Mouse (Mus musculus) E14TG2a.4 (cell line): ENCODE measurements around the gene Rps26.

Experiments
- H3K27me3 ChIP-seq: 2 replicates; pipeline ENCODE4 v1.6.1; 2014; ENCODE audit warnings: low read length, control low read depth; ENCODE audit not compliant: insufficient read depth
- H3K36me3 ChIP-seq: 2 replicates; pipeline ENCODE4 v1.6.1; 2014; ENCODE audit warnings: low read length, control low read depth; ENCODE audit not compliant: insufficient read depth
- H3K4me1 ChIP-seq: replicated peaks from 2 replicates; pipeline ENCODE4 v1.6.1; 2014; ENCODE audit warnings: low read depth, low read length, control low read depth
- H3K4me3 ChIP-seq: replicated peaks from 2 replicates; pipeline ENCODE4 v1.5.1; 2014; ENCODE audit warnings: mild to moderate bottlenecking, low read length
- H3K9me3 ChIP-seq: 2 replicates; pipeline ENCODE4 v1.6.1; 2014; ENCODE audit warnings: low read length, control low read depth
- CTCF ChIP-seq: conservative IDR thresholded peaks from 2 replicates; pipeline ENCODE4 v1.5.1; 2014; ENCODE audit warnings: low read length
- NANOG ChIP-seq: IDR thresholded peaks from 2 replicates; pipeline ENCODE4 v1.6.1; 2014; ENCODE audit warnings: borderline replicate concordance, low read length, mixed read lengths
- POU5F1 ChIP-seq: IDR thresholded peaks from 2 replicates; pipeline ENCODE4 v1.6.1; 2014; ENCODE audit warnings: low read length, borderline replicate concordance

Rps26 gene

GRCm38 (mm10) chr10:128663441-128664220 is 37.1 kb upstream of the Rps26 start:
- Histone ChIP-seq H3K4me1 (peaks cover 11% of the 10 kb centered on the region), H3K36me3 (no peaks in the 10 kb centered on the region), H3K9me3 (no peaks in the 10 kb centered on the region), H3K4me3 (no peak overlapping the region), H3K27me3 (peaks cover 17% of the 10 kb centered on the region; the same call in 1 of the 2 replicates)
- TF ChIP-seq NANOG (no peak), CTCF (no peak), POU5F1 (no peak)

DNA sequence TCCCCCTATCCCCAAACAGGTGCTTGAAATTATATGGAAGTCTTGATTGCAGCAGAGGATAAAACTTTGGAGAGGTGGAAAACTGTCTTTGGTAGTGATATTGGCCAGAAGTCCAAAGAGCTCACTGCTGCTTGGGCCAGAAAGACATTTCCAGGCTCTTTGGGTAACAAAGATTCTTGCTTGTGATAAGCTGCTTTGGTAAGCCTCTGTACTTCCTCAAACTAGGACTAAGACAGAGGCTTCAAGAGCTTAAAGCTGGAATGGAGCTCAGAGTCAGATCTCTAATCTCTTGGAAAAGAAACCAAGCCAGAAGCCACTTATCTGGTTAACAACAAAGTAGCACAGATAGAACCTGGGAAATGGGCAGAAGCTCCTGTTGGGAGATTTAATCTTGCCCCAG is 35.9 kb upstream of the Rps26 start:
- Histone ChIP-seq H3K36me3 (no peaks in the 10 kb centered on the region), H3K27me3 (peaks cover 12% of the 10 kb centered on the region; the same call in 1 of the 2 replicates), H3K9me3 (no peaks in the 10 kb centered on the region), H3K4me3 (no peak overlapping the region), H3K4me1 (peaks cover 15% of the 10 kb centered on the region; the same call in 1 of the 2 replicates)
- no peak for TF ChIP-seq NANOG
- TF ChIP-seq POU5F1: no peak
- TF ChIP-seq CTCF: no peak

GRCm38 (mm10) chr10:128659490-128659889 is 32.9 kb upstream of the Rps26 start:
- H3K9me3 ChIP-seq: no peaks in the 10 kb centered on the region
- H3K36me3 ChIP-seq: no peaks in the 10 kb centered on the region
- no peak overlapping the region for H3K4me3 ChIP-seq
- no peaks in the 10 kb centered on the region for H3K27me3 ChIP-seq
- TF ChIP-seq CTCF (no peak), POU5F1 (no peak), NANOG (no peak)
- H3K4me1 ChIP-seq: peaks cover 34% of the 10 kb centered on the region

- Histone ChIP-seq H3K36me3 (no peaks in the 10 kb centered on the region), H3K4me1 (peaks cover 34% of the 10 kb centered on the region), H3K27me3 (no peaks in the 10 kb centered on the region; the same call in 1 of the 2 replicates), H3K4me3 (no peak overlapping the region), H3K9me3 (no peaks in the 10 kb centered on the region)
- no peak for TF ChIP-seq CTCF
- TF ChIP-seq NANOG: no peak
- TF ChIP-seq POU5F1: no peak
Measured at GRCm38 (mm10) chr10:128657844-128658243, 31.3 kb upstream of the Rps26 start.

DNA sequence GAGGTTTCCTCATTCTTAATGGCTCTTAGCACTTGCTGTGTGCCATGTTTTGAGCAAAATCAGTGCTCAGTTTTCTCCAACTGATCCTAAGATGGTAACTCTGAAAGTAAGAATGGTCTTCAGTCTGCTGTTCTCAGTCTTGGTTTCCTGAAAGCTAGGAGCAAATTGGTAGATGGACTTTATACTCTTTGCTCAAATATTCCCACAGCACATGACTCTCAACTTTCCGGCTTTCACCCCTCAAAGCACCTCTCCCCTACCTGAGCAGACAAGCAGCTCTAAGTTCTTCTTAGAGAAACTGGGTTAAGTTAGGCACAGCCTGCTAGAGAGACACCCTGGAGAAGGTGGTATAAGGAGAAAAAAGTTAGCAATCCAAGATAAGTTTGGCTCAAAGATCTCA is 30.2 kb upstream of the Rps26 start:
- no peak for TF ChIP-seq POU5F1
- no peak for TF ChIP-seq CTCF
- TF ChIP-seq NANOG: no peak
- Histone ChIP-seq H3K36me3 (no peaks in the 10 kb centered on the region), H3K9me3 (no peaks in the 10 kb centered on the region), H3K4me1 (peaks cover 34% of the 10 kb centered on the region), H3K4me3 (no peak overlapping the region), H3K27me3 (no peaks in the 10 kb centered on the region; the same call in 1 of the 2 replicates)

DNA sequence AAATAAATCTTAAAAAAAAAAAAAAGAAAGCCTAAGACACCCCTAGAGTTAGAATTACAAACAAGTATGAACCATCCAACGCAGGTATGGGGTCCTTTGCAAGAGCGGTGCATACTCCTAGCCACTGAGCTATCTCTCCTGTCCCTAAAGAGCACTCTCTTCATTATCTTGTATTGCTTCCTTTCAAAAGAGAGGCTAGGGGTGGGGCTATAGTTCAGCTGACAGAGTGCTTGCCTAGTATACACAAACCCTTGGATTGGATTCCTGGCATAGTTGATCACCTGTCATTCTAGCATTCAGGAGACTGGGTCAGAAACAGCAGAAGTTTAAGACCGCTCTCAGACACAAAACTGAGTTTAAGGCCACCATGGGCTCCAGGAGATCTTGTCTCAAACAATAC is 28.7 kb upstream of the Rps26 start:
- Histone ChIP-seq H3K4me1 (peaks cover 37% of the 10 kb centered on the region), H3K27me3 (no peaks in the 10 kb centered on the region; the same call in 1 of the 2 replicates), H3K36me3 (no peaks in the 10 kb centered on the region), H3K4me3 (no peak overlapping the region), H3K9me3 (no peaks in the 10 kb centered on the region)
- TF ChIP-seq POU5F1 (no peak), NANOG (no peak), CTCF (no peak)

DNA sequence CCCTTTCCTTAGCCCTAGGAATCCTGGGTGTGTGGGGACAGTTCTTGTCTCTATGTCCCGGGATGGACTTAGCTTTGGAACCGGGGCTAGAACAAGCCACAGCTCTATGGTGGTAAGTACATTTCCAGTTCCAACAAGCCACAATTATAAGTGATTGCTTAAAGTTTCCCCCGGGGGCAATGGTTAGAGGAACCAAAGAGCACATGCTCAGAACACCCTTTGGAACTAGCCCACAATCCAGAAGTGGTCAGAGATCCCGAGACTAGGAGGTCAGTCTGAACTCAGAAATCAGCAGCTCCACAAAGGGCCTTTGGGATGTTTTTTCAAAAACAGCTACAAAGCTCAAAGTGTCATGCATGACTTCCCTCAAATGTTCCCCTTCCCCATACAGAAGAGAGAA is 27.3 kb upstream of the Rps26 start:
- Histone ChIP-seq H3K27me3 (no peaks in the 10 kb centered on the region; the same call in 1 of the 2 replicates), H3K9me3 (no peaks in the 10 kb centered on the region), H3K4me3 (no peak overlapping the region), H3K4me1 (peaks cover 30% of the 10 kb centered on the region), H3K36me3 (no peaks in the 10 kb centered on the region)
- no peak for TF ChIP-seq CTCF
- no peak for TF ChIP-seq NANOG
- TF ChIP-seq POU5F1: no peak

DNA sequence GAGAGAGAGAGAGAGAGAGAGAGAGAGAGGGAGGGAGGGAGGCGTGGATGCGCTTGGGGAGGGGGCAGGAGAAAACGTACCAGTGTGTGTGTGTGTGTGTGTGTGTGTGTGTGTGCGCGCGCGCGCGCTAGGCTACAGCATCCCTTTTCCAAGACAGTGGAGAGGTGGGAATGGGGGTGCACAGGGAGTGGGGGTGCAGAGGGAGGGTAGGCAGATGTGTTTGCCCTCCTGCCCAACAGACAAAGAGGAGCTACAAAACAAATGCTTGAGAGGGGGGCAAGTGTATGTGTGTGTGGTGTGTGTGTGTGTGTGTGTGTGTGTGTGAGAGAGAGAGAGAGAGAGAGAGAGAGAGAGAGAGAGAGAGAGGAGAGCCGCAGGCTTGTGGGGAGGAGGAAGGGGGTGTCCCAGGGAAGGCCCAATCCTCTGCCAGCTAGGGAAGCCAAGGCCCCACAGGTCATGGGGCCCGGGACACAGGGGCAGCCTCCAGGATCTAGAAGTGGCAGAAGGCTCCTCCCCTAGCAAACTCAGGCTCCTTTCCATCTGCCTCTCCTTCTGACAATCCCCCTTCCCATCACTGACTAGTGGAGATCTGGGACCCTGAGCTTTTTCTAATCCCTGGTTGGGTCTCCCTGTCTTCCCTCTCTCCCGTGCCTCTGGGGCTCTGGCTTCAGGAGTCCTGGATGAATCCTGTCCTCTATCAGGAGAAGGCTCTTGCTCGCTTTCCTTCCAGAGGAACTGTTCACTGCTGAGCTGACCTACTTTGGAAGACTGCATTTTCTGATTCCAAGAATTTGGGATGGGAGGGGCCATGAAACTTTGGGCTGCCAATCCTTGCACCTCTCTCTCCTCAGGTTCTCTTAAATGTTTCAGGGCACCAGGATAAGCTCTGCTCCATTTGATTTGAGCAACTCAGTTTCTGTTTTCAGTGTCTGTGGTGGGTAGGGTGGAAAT is 19.9 kb upstream of the Rps26 start:
- peaks cover 42% of the 10 kb centered on the region for H3K4me1 ChIP-seq
- peaks cover 58% of the 10 kb centered on the region for H3K27me3 ChIP-seq
- H3K4me3 ChIP-seq: 0 out of 2 replicates have a peak overlapping the region, but pooled peaks have one; percentile 29
- H3K36me3 ChIP-seq: no peaks in the 10 kb centered on the region
- TF ChIP-seq POU5F1 (no peak), CTCF (no peak), NANOG (no peak)
- no peaks in the 10 kb centered on the region for H3K9me3 ChIP-seq
